In the genomic region with DNA sequence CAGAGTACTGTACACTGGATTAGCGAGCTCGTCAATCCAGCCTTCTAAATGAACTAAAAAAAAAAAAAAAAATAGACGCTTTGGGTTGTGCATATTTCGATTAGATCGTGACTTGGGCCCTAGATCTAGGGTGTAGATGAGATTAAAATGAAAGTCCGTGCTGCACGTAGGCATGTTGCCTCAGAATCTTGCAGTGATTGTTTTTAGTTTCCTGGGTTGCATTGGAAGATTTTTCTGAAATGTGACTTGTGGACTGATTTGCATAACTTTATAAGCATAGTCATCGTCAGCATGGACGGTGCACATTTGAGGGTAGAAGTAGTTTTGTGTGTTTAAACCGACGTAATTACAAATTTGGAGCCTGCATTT, we compare ENCODE assay signal across 8 mouse cellular contexts. TPM values are rescaled to one million over a fixed set of nuclear protein-coding genes. Genes with fewer than 3 reads are reported as not detected.
DNase-seq lines count a peak whose midpoint lies in the region; ATAC-seq and TF ChIP-seq lines count a peak whose summit lies in the region.

No protein-coding gene starts in this region.

- H3K4me1 ChIP-seq in kidney, postnatal 0 days (replicated peaks; ENCODE audit: insufficient read depth, low read length): no peaks in the 10 kb centered on the region
- peaks cover 5% of the 10 kb centered on the region for H3K4me1 ChIP-seq in bone marrow macrophage, adult 2 months (ENCODE audit: control insufficient read depth, insufficient read depth, low read length)
- H3K4me1 ChIP-seq in hindbrain, embryonic 15.5 days (replicated peaks): peaks cover 44% of the 10 kb centered on the region
- H3K4me1 ChIP-seq in midbrain, postnatal 0 days (ENCODE audit: insufficient read depth, low read length): peaks cover 8% of the 10 kb centered on the region; the same call in 1 of the 2 replicates

- no peaks in the 10 kb centered on the region for H3K36me3 ChIP-seq in kidney, postnatal 0 days (ENCODE audit: insufficient read depth, low read length)
- H3K36me3 ChIP-seq in hindbrain, embryonic 15.5 days: no peaks in the 10 kb centered on the region
- no peaks in the 10 kb centered on the region for H3K36me3 ChIP-seq in midbrain, postnatal 0 days (ENCODE audit: insufficient read depth, low read length)

- H3K9me3 ChIP-seq in kidney, postnatal 0 days (replicated peaks; ENCODE audit: low read length): no peaks in the 10 kb centered on the region
- no peaks in the 10 kb centered on the region for H3K9me3 ChIP-seq in hindbrain, embryonic 15.5 days
- no peaks in the 10 kb centered on the region for H3K9me3 ChIP-seq in midbrain, postnatal 0 days (ENCODE audit: low read length)

- under 1% methylated on average over 11 of the region's 11 CpGs for WGBS in kidney, postnatal 0 days
- under 1% methylated on average over 11 of the region's 11 CpGs for WGBS in hindbrain, embryonic 15.5 days
- under 1% methylated on average over 11 of the region's 11 CpGs for WGBS in midbrain, postnatal 0 days

- no peak for TF ChIP-seq CTCF in kidney, postnatal 0 days (IDR thresholded peaks at IDR 0.05; ENCODE audit: low read depth)
- TF ChIP-seq CTCF in bone marrow macrophage, adult 2 months (IDR thresholded peaks at IDR 0.05; ENCODE audit: low read depth, low read length): no peak
- no peak for TF ChIP-seq CTCF in midbrain, postnatal 0 days (IDR thresholded peaks at IDR 0.05)

- H3K27me3 ChIP-seq in kidney, postnatal 0 days (ENCODE audit: insufficient read depth, low read length): no peaks in the 10 kb centered on the region
- H3K27me3 ChIP-seq in hindbrain, embryonic 15.5 days: no peaks in the 10 kb centered on the region
- H3K27me3 ChIP-seq in midbrain, postnatal 0 days (ENCODE audit: insufficient read depth, low read length): no peaks in the 10 kb centered on the region

- no peak for TF ChIP-seq POLR2A in bone marrow macrophage, adult 2 months (IDR thresholded peaks at IDR 0.05; ENCODE audit: borderline replicate concordance, low read depth, low read length)

- peak overlapping the region; percentile 98 for H3K9ac ChIP-seq in kidney, postnatal 0 days (ENCODE audit: low read depth, low read length)
- peak overlapping the region; percentile 100 for H3K9ac ChIP-seq in hindbrain, embryonic 15.5 days
- peak overlapping the region; percentile 95 for H3K9ac ChIP-seq in midbrain, postnatal 0 days (replicated peaks; ENCODE audit: low read length, poor library complexity, severe bottlenecking)

- ATAC-seq in kidney, postnatal 0 days (replicated peaks; ENCODE audit: low FRiP score, low read depth): no peak
- ATAC-seq in hindbrain, embryonic 15.5 days (ENCODE audit: low FRiP score, low read depth): no peak
- ATAC-seq in midbrain, postnatal 0 days (ENCODE audit: low FRiP score): no peak

- peak overlapping the region; percentile 97 for H3K4me3 ChIP-seq in kidney, postnatal 0 days (replicated peaks; ENCODE audit: low read depth, low read length)
- H3K4me3 ChIP-seq in bone marrow macrophage, adult 2 months (ENCODE audit: insufficient read depth, low read length): peak overlapping the region; percentile 81
- peak overlapping the region; percentile 100 for H3K4me3 ChIP-seq in hindbrain, embryonic 15.5 days
- peak overlapping the region; percentile 97 for H3K4me3 ChIP-seq in midbrain, postnatal 0 days (ENCODE audit: low read depth, low read length)

- H3K4me2 ChIP-seq in kidney, postnatal 0 days (ENCODE audit: low read length): peak overlapping the region; percentile 66
- peak overlapping the region; percentile 98 for H3K4me2 ChIP-seq in hindbrain, embryonic 15.5 days
- H3K4me2 ChIP-seq in midbrain, postnatal 0 days (ENCODE audit: low read depth, low read length, poor library complexity, severe bottlenecking): peak overlapping the region; percentile 90

- no peak for DNase-seq in kidney, postnatal 0 days (ENCODE audit: low spot score)
- no peak for DNase-seq in kidney, adult 8-10 months
- no peak for DNase-seq in midbrain, postnatal 0 days (ENCODE audit: low spot score)
- DNase-seq in urinary bladder, postnatal 14 days (ENCODE audit: low spot score): no peak
- DNase-seq in thymus, postnatal 14 days: no peak
- no peak for DNase-seq in kidney, postnatal 14 days

- no peak overlapping the region for H3K27ac ChIP-seq in kidney, postnatal 0 days
- H3K27ac ChIP-seq in bone marrow macrophage, adult 2 months (ENCODE audit: insufficient read depth, low read depth, low read length): 0 out of 2 replicates have a peak overlapping the region, but pooled peaks have one; percentile 85
- peak overlapping the region; percentile 100 for H3K27ac ChIP-seq in hindbrain, embryonic 15.5 days (replicated peaks)
- peak overlapping the region; percentile 99 for H3K27ac ChIP-seq in midbrain, postnatal 0 days (ENCODE audit: low read depth, low read length)

RNA-seq across cellular contexts. Expression of a gene that starts 1.5 kb away (rescaled TPM):
- polyA plus RNA-seq in kidney, postnatal 0 days (2015; fragmentation: Nextera tagmentation; extraction: Ambion mirVana): 8.9 and 9.2 TPM in 2 replicates
- polyA plus RNA-seq in bone marrow macrophage, adult 2 months (2012; ENCODE audit: insufficient read depth, insufficient read length, missing spikeins): 62.7 and 70.4 TPM in 2 replicates
- polyA plus RNA-seq in hindbrain, embryonic 15.5 days (2015; fragmentation: Nextera tagmentation; extraction: Ambion mirVana): 10.6 and 13.5 TPM in 2 replicates
- 117 and 171 TPM in 2 replicates for total RNA-seq in midbrain, postnatal 0 days (2014; rRNA removed)
- 12.6 and 14.0 TPM in 2 replicates for polyA plus RNA-seq in midbrain, postnatal 0 days (2015; fragmentation: Nextera tagmentation; extraction: Ambion mirVana)

RNA-seq across cellular contexts. Expression of a gene that starts 19.2 kb away (rescaled TPM):
- 79.2 and 83.7 TPM in 2 replicates for polyA plus RNA-seq in kidney, postnatal 0 days (2015; fragmentation: Nextera tagmentation; extraction: Ambion mirVana)
- 52.2 and 75.6 TPM in 2 replicates for polyA plus RNA-seq in bone marrow macrophage, adult 2 months (2012; ENCODE audit: insufficient read depth, insufficient read length, missing spikeins)
- 109 and 112 TPM in 2 replicates for polyA plus RNA-seq in hindbrain, embryonic 15.5 days (2015; fragmentation: Nextera tagmentation; extraction: Ambion mirVana)
- 89.3 and 147 TPM in 2 replicates for total RNA-seq in midbrain, postnatal 0 days (2014; rRNA removed)
- polyA plus RNA-seq in midbrain, postnatal 0 days (2015; fragmentation: Nextera tagmentation; extraction: Ambion mirVana): 107 and 108 TPM in 2 replicates
